Mouse (Mus musculus): ENCODE results near the gene Cd2ap.
A peak's percentile ranks its signal among the peaks of the same experiment; 100 is the strongest.

The Cd2ap gene

GRCm38 (mm10) chr17:42857506-42857905 lies 19.0 kb downstream of the Cd2ap start:
- DNase-seq, result no peak

GRCm38 (mm10) chr17:42847108-42847507 lies 29.4 kb downstream of the Cd2ap start:
- DNase-seq, result no peak

- no peak for DNase-seq
These were observed 39.3 kb downstream of the Cd2ap start for GRCm38 (mm10) chr17:42837193-42837592.

GRCm38 (mm10) chr17:42822787-42823186 lies 53.7 kb downstream of the Cd2ap start:
- no peak for DNase-seq

- no peak for DNase-seq
These were observed 61.1 kb downstream of the Cd2ap start for GRCm38 (mm10) chr17:42815374-42815773.

GRCm38 (mm10) chr17:42792412-42792975 lies 84.0 kb downstream of the Cd2ap start:
- no peak for DNase-seq

- peak in 1 of 2 experiments; percentile 29 for DNase-seq
These were observed 85.7 kb downstream of the Cd2ap start for GRCm38 (mm10) chr17:42790787-42791186.

GRCm38 (mm10) chr17:42789723-42790122 lies 86.7 kb downstream of the Cd2ap start:
- DNase-seq, result no peak

- no peak for DNase-seq
These were observed 87.6 kb downstream of the Cd2ap start for GRCm38 (mm10) chr17:42788686-42789453.

GRCm38 (mm10) chr17:42782156-42782757 lies 94.2 kb downstream of the Cd2ap start:
- peak; percentile 84 for DNase-seq

GRCm38 (mm10) chr17:42753791-42754190 lies 122.7 kb downstream of the Cd2ap start:
- DNase-seq, result no peak

- no peak for DNase-seq
These were observed 124.3 kb downstream of the Cd2ap start for GRCm38 (mm10) chr17:42752173-42752572.

- DNase-seq, result no peak
These were observed 130.6 kb downstream of the Cd2ap start for GRCm38 (mm10) chr17:42745657-42746420.
